Mouse (Mus musculus) CH12.LX (cell line): ENCODE data around the gene Msmp.

Source experiments
- CTCF ChIP-seq, 2 experiments: IDR thresholded peaks in 1 of 2; conservative IDR thresholded peaks in 1 of 2; 2 replicates each; pipeline ENCODE4 v1.5.1; 2011 to 2012; ENCODE audit warnings: low read depth in 2 of 2, low read length in 2 of 2, improper control_type of control experiment in 1 of 2, inconsistent platforms in 1 of 2, mild to moderate bottlenecking in 1 of 2, moderate library complexity in 1 of 2
- POLR2A ChIP-seq: IDR thresholded peaks from 2 replicates; pipeline ENCODE4 v1.6.1; 2011; ENCODE audit warnings: low read depth, mild to moderate bottlenecking, improper control_type of control experiment, low read length
- RCOR1 ChIP-seq: conservative IDR thresholded peaks from 2 replicates; pipeline ENCODE4 v1.6.1; 2012; ENCODE audit warnings: low read depth, mild to moderate bottlenecking, inconsistent platforms, low read length, improper control_type of control experiment

DNA sequence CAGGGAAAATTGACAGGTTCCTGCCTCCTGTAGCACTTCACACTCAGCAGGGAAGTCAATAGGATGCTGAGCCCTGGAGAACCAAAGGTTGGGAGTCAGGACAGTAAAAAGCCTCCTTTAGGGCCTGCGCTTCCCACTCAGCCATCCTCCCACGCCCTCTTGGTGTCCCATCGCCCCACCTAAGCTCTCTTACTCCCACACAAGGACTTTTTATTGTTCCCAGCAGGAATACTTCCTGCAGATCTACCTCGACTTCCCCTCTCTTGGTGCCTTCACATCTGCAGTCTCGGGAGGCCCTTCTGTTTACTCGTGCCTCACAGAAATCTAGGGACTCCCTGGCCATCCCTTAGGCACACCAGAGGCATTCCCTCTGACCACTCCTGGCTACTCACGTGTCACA is 873 bp downstream of the Msmp start:
- no peak for TF ChIP-seq RCOR1
- no peak for TF ChIP-seq POLR2A
- no peak for TF ChIP-seq CTCF (conservative IDR thresholded peaks at IDR 0.05 in 1 of 2, IDR thresholded peaks at IDR 0.05 in 1 of 2; ENCODE audit: low read depth in 2 of 2, low read length in 2 of 2)
